Mouse (Mus musculus) splenic B cell, adult 2 months (primary cell): ENCODE measurements around the gene Pmpcb.
A peak's percentile ranks its signal among the peaks of the same experiment; 100 is the strongest.

Source experiments
- DNase-seq: peaks from one replicate; pipeline ENCODE4 v3.0.0-alpha.2; 2011; ENCODE audit warnings: low read depth, low spot score
- H3K27me3 ChIP-seq: 2 replicates; pipeline ENCODE4 v1.6.1; 2012; ENCODE audit warnings: mild to moderate bottlenecking, low read length, moderate library complexity, mixed read lengths; ENCODE audit not compliant: control insufficient read depth, poor library complexity, insufficient read depth, severe bottlenecking
- H3K36me3 ChIP-seq: 2 replicates; pipeline ENCODE4 v1.6.1; 2012; ENCODE audit warnings: mild to moderate bottlenecking, low read length, moderate library complexity, mixed read lengths; ENCODE audit not compliant: control insufficient read depth, poor library complexity, insufficient read depth, severe bottlenecking

The Pmpcb gene

GRCm38 (mm10) chr5:21714447-21714846, 22.5 kb upstream of the Pmpcb start:
- H3K27me3 ChIP-seq: no peaks in the 10 kb centered on the region
- peak; percentile 30 for DNase-seq
- no peaks in the 10 kb centered on the region for H3K36me3 ChIP-seq

- no peaks in the 10 kb centered on the region for H3K27me3 ChIP-seq
- DNase-seq: no peak
- no peaks in the 10 kb centered on the region for H3K36me3 ChIP-seq
Measured at GRCm38 (mm10) chr5:21717165-21717715, 19.7 kb upstream of the Pmpcb start.

GRCm38 (mm10) chr5:21718546-21718945, 18.4 kb upstream of the Pmpcb start:
- Histone ChIP-seq H3K27me3 (no peaks in the 10 kb centered on the region), H3K36me3 (no peaks in the 10 kb centered on the region)
- DNase-seq: no peak

DNA sequence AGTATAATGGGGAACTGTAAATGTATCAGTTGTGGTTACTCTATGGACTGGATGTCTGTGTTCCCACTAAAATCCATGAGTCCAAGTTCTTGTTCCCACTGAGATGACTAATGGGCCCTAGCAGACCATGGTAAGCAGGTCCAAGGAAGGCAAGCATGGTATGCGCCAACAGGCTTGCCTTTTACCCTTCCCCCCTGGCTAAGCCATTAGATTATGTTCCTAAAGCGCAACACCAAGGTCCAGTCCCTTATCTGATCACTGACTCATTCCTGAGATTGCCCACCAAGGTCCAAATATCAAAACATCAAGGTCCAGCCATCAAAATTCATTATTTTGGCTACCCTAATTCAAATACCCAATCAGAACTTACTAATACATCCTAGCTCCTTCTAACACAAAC, 17.7 kb upstream of the Pmpcb start:
- DNase-seq: no peak
- no peaks in the 10 kb centered on the region for H3K36me3 ChIP-seq
- H3K27me3 ChIP-seq: no peaks in the 10 kb centered on the region

DNA sequence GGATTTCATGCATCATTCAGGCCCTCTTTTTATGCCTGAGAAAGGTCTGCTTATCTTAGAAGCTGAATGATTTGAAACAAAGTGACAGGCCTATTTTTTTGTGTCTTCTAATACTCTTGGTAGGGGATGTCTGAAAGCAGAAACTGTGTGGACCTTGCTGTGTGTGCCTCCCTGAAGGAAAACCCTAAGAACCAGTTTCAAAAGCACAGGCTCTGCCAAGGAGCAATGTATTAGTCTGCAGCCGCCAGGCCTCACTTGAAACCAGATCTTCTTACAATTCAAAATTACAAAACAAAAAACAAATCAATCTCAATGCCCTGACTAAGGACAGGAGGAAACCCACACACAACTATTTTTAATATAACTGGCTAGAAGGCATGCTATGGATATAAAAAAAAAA, 12.5 kb upstream of the Pmpcb start:
- H3K36me3 ChIP-seq: no peaks in the 10 kb centered on the region
- no peaks in the 10 kb centered on the region for H3K27me3 ChIP-seq
- no peak for DNase-seq

DNA sequence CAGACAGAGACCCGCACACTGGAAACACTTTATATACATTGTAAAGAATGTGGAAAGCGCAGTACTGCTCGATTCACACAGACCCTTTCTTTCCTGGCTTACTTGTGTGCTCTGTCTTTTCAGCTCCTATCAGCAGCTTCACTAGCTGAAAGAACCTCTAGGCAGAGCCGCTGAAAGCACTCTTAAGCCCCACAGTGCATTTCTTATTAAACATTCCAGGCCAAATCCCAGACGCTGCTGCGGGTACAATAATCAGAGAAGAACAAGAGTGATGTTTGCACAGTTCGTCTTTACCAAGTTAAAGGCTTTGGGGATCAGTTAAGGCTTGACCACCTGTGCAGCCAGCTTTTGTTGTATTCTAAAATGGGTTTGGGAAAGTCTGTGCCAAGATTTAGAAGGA, 12.1 kb upstream of the Pmpcb start:
- no peak for DNase-seq
- no peaks in the 10 kb centered on the region for H3K36me3 ChIP-seq
- H3K27me3 ChIP-seq: no peaks in the 10 kb centered on the region

DNA sequence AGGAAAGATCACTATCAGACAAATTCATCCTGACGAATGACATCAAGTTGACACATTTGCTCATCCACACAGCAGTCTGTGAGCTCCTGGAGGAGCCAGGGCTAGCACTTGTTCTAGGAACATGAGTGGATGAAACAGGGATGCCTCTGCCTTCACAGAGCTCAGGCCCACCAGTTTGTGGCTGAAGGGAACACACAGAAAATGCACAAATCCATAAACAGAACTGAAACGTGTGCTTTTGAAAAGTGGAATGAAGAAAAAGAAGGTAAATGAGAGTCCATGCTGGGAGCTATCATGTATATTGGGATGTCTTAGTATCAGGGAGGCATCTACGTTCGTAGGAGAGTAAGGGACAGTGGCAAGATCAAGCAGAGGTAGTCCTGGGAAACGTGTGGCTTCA, 7.8 kb upstream of the Pmpcb start:
- Histone ChIP-seq H3K36me3 (no peaks in the 10 kb centered on the region), H3K27me3 (no peaks in the 10 kb centered on the region; the same call in 1 of the 2 replicates)
- no peak for DNase-seq

GRCm38 (mm10) chr5:21732177-21732911, 4.6 kb upstream of the Pmpcb start:
- DNase-seq: no peak
- H3K36me3 ChIP-seq: no peaks in the 10 kb centered on the region
- no peaks in the 10 kb centered on the region; the same call in none of the 2 replicates for H3K27me3 ChIP-seq

DNA sequence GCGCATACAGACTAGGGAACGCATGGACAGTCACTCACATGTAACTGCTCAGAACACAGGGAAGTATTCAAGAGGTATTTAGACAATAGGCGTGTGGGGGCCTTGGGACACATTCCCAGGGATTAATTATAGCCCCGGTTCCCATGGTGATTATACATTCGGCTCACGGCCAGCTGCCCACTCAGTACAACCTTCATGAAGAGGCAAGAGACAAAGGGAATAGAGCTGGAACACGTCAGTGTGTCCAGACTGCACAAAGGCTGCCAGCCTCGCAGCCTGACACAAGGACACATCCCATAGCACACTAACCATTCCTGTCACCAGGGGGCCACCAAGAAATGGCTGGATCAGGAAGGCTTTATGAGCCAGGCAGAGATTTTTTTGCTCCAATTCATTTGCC, 4.0 kb upstream of the Pmpcb start:
- no peak for DNase-seq
- Histone ChIP-seq H3K36me3 (no peaks in the 10 kb centered on the region), H3K27me3 (no peaks in the 10 kb centered on the region; the same call in none of the 2 replicates)

DNA sequence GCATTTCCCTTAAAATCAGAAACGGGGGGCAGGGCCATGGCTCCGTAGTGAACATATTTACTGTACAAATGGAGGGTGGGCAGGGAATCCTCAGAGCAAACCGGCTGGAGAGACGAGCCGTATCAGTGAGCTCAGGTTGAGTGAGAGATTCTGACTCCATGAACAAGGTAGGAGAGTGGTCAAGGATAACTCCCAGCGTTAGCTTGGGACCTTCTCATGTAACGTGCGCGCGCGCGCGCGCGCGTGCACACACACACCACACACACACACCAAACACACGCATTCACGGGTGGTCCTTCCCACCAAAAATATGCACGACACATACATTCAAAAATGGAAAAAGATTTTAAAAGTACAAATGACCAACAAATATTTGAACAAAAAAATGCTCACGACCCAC, 1.8 kb upstream of the Pmpcb start:
- 0 out of 2 replicates have a peak, but pooled peaks cover 4% of the 10 kb centered on the region for H3K36me3 ChIP-seq
- no peaks in the 10 kb centered on the region; the same call in none of the 2 replicates for H3K27me3 ChIP-seq
- DNase-seq: peak; percentile 27

- Histone ChIP-seq H3K27me3 (no peaks in the 10 kb centered on the region; the same call in none of the 2 replicates), H3K36me3 (0 out of 2 replicates have a peak, but pooled peaks cover 6% of the 10 kb centered on the region)
- DNase-seq: peak; percentile 84
Measured at GRCm38 (mm10) chr5:21735584-21735983, 1.4 kb upstream of the Pmpcb start.

DNA sequence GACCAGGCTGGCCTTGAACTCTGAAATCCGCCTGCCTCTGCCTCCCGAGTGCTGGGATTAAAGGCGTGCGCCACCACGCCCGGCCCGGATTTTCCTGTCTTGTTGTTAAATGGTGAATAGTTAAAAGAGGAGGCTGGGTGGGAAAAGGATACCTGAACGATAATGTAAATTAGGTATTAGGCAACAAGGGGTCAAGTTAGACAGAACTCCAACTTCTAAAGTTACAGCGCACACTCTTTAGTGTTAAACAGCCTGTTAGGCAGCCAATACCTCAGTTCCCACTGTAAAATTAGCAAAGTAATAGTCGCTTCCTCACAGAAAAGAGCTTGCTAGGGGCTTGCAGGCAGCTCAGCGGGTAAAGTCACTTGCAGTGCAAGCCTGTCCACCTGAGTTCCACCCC, 895 bp upstream of the Pmpcb start:
- H3K36me3 ChIP-seq: 0 out of 2 replicates have a peak, but pooled peaks cover 6% of the 10 kb centered on the region
- no peak for DNase-seq
- no peaks in the 10 kb centered on the region; the same call in none of the 2 replicates for H3K27me3 ChIP-seq

DNA sequence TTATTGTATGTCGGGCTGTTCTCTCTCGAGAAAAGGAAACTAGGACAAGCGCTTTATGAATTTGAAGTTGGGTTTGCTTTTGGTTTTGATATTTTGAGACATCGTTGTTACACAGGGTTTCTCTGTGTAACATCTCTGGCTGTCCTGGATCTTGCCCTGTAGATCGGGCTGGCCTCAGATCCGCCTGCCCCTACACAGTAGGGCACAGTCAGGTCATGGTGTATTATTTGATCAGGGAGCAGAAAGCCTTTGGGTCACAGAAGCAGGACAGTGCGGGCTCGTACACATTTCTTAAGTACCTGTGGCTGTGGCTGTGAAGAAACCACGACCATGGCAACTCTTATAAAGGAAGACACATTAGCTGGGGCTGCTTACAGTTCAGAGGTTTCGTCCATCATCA, 679 bp downstream of the Pmpcb start:
- Histone ChIP-seq H3K27me3 (no peaks in the 10 kb centered on the region; the same call in 1 of the 2 replicates), H3K36me3 (peaks cover 7% of the 10 kb centered on the region; the same call in 1 of the 2 replicates)
- DNase-seq: no peak

DNA sequence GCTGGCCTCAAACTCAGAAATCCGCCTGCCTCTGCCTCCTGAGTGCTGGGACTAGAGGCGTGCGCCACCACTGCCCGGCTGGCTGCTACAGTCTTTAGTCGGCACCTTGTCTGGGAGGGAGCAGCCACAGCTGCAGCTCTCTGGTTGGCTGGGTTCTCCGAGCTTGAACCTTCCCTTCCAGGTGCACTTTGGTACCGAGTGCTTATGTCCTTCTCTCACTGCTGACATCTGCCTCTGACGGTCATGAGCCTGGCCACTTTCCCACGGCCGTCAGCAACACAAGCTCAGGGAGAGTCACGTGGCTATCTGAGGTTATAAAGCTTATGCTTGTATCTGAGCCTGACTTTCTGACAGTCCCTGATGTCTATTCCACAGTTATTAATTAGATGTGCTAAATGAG, 2.2 kb downstream of the Pmpcb start:
- H3K36me3 ChIP-seq: peaks cover 9% of the 10 kb centered on the region
- DNase-seq: no peak
- no peaks in the 10 kb centered on the region; the same call in 1 of the 2 replicates for H3K27me3 ChIP-seq

GRCm38 (mm10) chr5:21739881-21740280, 2.9 kb downstream of the Pmpcb start:
- DNase-seq: no peak
- no peaks in the 10 kb centered on the region; the same call in 1 of the 2 replicates for H3K27me3 ChIP-seq
- peaks cover 16% of the 10 kb centered on the region for H3K36me3 ChIP-seq
